Mouse (Mus musculus) ovary, postnatal 36 days (tissue): ENCODE data around the gene Myl7.
A peak's percentile ranks its signal among the peaks of the same experiment; 100 is the strongest.

Experiments
- DNase-seq: peaks from one replicate; pipeline ENCODE4 v3.0.0; 2022; ENCODE audit warnings: low spot score, mixed read lengths

The Myl7 gene

GRCm38 (mm10) chr11:5862394-5863105 lies 36.0 kb downstream of the Myl7 start:
- peak; percentile 56 for DNase-seq

GRCm38 (mm10) chr11:5861678-5862393 lies 36.7 kb downstream of the Myl7 start, which contains the start of gene Aebp1:
TSS of gene Aebp1 (plus strand) at chr11:5861947.
- DNase-seq: peak; percentile 85

- no peak for DNase-seq
These were observed 37.9 kb downstream of the Myl7 start for GRCm38 (mm10) chr11:5860639-5861038.

GRCm38 (mm10) chr11:5859883-5860550 lies 38.6 kb downstream of the Myl7 start:
- no peak for DNase-seq

- no peak for DNase-seq
These were observed 39.9 kb downstream of the Myl7 start for GRCm38 (mm10) chr11:5858723-5859122.

- DNase-seq: no peak
These were observed 42.0 kb downstream of the Myl7 start for GRCm38 (mm10) chr11:5856479-5857130.

GRCm38 (mm10) chr11:5855902-5856301 lies 42.7 kb downstream of the Myl7 start:
- no peak for DNase-seq

GRCm38 (mm10) chr11:5855481-5855880 lies 43.1 kb downstream of the Myl7 start:
- no peak for DNase-seq

GRCm38 (mm10) chr11:5852314-5852713 lies 46.3 kb downstream of the Myl7 start:
- DNase-seq: no peak

- no peak for DNase-seq
These were observed 47.4 kb downstream of the Myl7 start for GRCm38 (mm10) chr11:5851021-5851736.

GRCm38 (mm10) chr11:5850452-5850851 lies 48.1 kb downstream of the Myl7 start:
- no peak for DNase-seq

GRCm38 (mm10) chr11:5849316-5849715 lies 49.3 kb downstream of the Myl7 start:
- DNase-seq: no peak

GRCm38 (mm10) chr11:5848741-5849140 lies 49.8 kb downstream of the Myl7 start:
- no peak for DNase-seq

- peak; percentile 51 for DNase-seq
These were observed 51.8 kb downstream of the Myl7 start for GRCm38 (mm10) chr11:5846639-5847345.
